Mouse (Mus musculus): ENCODE results near the gene Nrgn. TPM values are rescaled to one million over a fixed set of nuclear protein-coding genes. Genes with fewer than 3 reads are reported as not detected.

The Nrgn gene
- polyA plus RNA-seq (2015; fragmentation: Nextera tagmentation; extraction: Ambion mirVana), result 8.8 and 10.4 TPM in 2 replicates

- WGBS (ENCODE audit: insufficient replicate concordance), result 3% methylated on average over 31 of the region's 31 CpGs
- Histone ChIP-seq H3K4me1 (replicated peaks) (peaks cover 44% of the 10 kb centered on the region), H3K9ac (peak within 1 kb of the TSS; percentile 56), H3K27me3 (peaks cover 30% of the 10 kb centered on the region), H3K4me2 (peak within 1 kb of the TSS; percentile 80), H3K4me3 (replicated peaks) (peak within 1 kb of the TSS; percentile 58), H3K27ac (no peak within 1 kb of the TSS), H3K36me3 (no peaks in the 10 kb centered on the region), H3K9me3 (replicated peaks) (no peaks in the 10 kb centered on the region)
- peak; percentile 86 for ATAC-seq (ENCODE audit: low read depth)
- DNase-seq, result peak; percentile 63
These were observed at the start of gene Nrgn for GRCm38 (mm10) chr9:37552536-37553293. Gene Nrgn (minus strand): TSS chr9:37552904.

GRCm38 (mm10) chr9:37600538-37601205 is 48.0 kb upstream of the Nrgn start:
- 21% methylated on average over 2 of the region's 2 CpGs for WGBS (ENCODE audit: insufficient replicate concordance)
- Histone ChIP-seq H3K9ac (no peak overlapping the region), H3K4me2 (peak overlapping the region; percentile 26), H3K36me3 (no peaks in the 10 kb centered on the region), H3K4me3 (replicated peaks) (no peak overlapping the region), H3K27ac (peak overlapping the region; percentile 57), H3K9me3 (replicated peaks) (no peaks in the 10 kb centered on the region), H3K27me3 (no peaks in the 10 kb centered on the region), H3K4me1 (replicated peaks) (peaks cover 25% of the 10 kb centered on the region)
- ATAC-seq (ENCODE audit: low read depth) (peak; percentile 97), DNase-seq (peak; percentile 64)

GRCm38 (mm10) chr9:37598637-37599036 is 45.9 kb upstream of the Nrgn start:
- Histone ChIP-seq H3K9ac (no peak overlapping the region), H3K27ac (no peak overlapping the region), H3K4me3 (replicated peaks) (no peak overlapping the region), H3K27me3 (no peaks in the 10 kb centered on the region), H3K4me2 (no peak overlapping the region), H3K9me3 (replicated peaks) (no peaks in the 10 kb centered on the region), H3K4me1 (replicated peaks) (peaks cover 21% of the 10 kb centered on the region), H3K36me3 (no peaks in the 10 kb centered on the region)
- ATAC-seq (ENCODE audit: low read depth) (no peak), DNase-seq (no peak)
- WGBS (ENCODE audit: insufficient replicate concordance), result 68% methylated on average over 2 of the region's 2 CpGs

- H3K27ac ChIP-seq, result no peak overlapping the region
- DNase-seq (no peak), ATAC-seq (ENCODE audit: low read depth) (no peak)
- H3K27me3 ChIP-seq, result no peaks in the 10 kb centered on the region
- no peak overlapping the region for H3K4me3 ChIP-seq (replicated peaks)
- no peak overlapping the region for H3K9ac ChIP-seq
- H3K4me2 ChIP-seq, result no peak overlapping the region
- H3K36me3 ChIP-seq, result no peaks in the 10 kb centered on the region
- peaks cover 2% of the 10 kb centered on the region; the same call in 1 of the 2 replicates for H3K9me3 ChIP-seq (replicated peaks)
- WGBS (ENCODE audit: insufficient replicate concordance), result 53% methylated on average over 1 of the region's 1 CpGs
- peaks cover 20% of the 10 kb centered on the region for H3K4me1 ChIP-seq (replicated peaks)
These were observed 42.9 kb upstream of the Nrgn start for GRCm38 (mm10) chr9:37595570-37595969.

GRCm38 (mm10) chr9:37593690-37594089 is 41.0 kb upstream of the Nrgn start:
- no peak for ATAC-seq (ENCODE audit: low read depth)

GRCm38 (mm10) chr9:37592633-37593032 is 39.9 kb upstream of the Nrgn start:
- no peak for DNase-seq
- no peaks in the 10 kb centered on the region for H3K36me3 ChIP-seq
- H3K4me3 ChIP-seq (replicated peaks), result no peak overlapping the region
- H3K4me1 ChIP-seq (replicated peaks), result peaks cover 10% of the 10 kb centered on the region
- H3K9ac ChIP-seq, result no peak overlapping the region
- H3K9me3 ChIP-seq (replicated peaks), result peaks cover 2% of the 10 kb centered on the region; the same call in 1 of the 2 replicates
- no peak for ATAC-seq (ENCODE audit: low read depth)
- WGBS (ENCODE audit: insufficient replicate concordance), result 22% methylated on average over 6 of the region's 6 CpGs
- no peak overlapping the region for H3K27ac ChIP-seq
- no peaks in the 10 kb centered on the region for H3K27me3 ChIP-seq
- no peak overlapping the region for H3K4me2 ChIP-seq

More at GRCm38 (mm10) chr9:37593690-37594089, 41.0 kb upstream of the Nrgn start:
- Histone ChIP-seq H3K9me3 (replicated peaks) (peaks cover 2% of the 10 kb centered on the region; the same call in 1 of the 2 replicates), H3K4me2 (no peak overlapping the region), H3K4me1 (replicated peaks) (peaks cover 10% of the 10 kb centered on the region), H3K9ac (no peak overlapping the region), H3K36me3 (no peaks in the 10 kb centered on the region), H3K4me3 (replicated peaks) (no peak overlapping the region), H3K27me3 (no peaks in the 10 kb centered on the region), H3K27ac (no peak overlapping the region)
- DNase-seq, result no peak
- 82% methylated on average over 3 of the region's 3 CpGs for WGBS (ENCODE audit: insufficient replicate concordance)

- peaks cover 2% of the 10 kb centered on the region; the same call in 1 of the 2 replicates for H3K9me3 ChIP-seq (replicated peaks)
- DNase-seq (no peak), ATAC-seq (ENCODE audit: low read depth) (peak; percentile 48)
- H3K4me2 ChIP-seq, result no peak overlapping the region
- H3K9ac ChIP-seq, result no peak overlapping the region
- no peak overlapping the region for H3K27ac ChIP-seq
- H3K4me3 ChIP-seq (replicated peaks), result no peak overlapping the region
- no peaks in the 10 kb centered on the region for H3K27me3 ChIP-seq
- H3K36me3 ChIP-seq, result no peaks in the 10 kb centered on the region
- peaks cover 10% of the 10 kb centered on the region for H3K4me1 ChIP-seq (replicated peaks)
- WGBS (ENCODE audit: insufficient replicate concordance), result 23% methylated on average over 2 of the region's 2 CpGs
These were observed 39.3 kb upstream of the Nrgn start for GRCm38 (mm10) chr9:37592025-37592424.

- Histone ChIP-seq H3K4me3 (replicated peaks) (no peak overlapping the region), H3K36me3 (no peaks in the 10 kb centered on the region), H3K9ac (no peak overlapping the region), H3K9me3 (replicated peaks) (peaks cover 2% of the 10 kb centered on the region; the same call in 1 of the 2 replicates), H3K4me2 (no peak overlapping the region), H3K27ac (no peak overlapping the region), H3K4me1 (replicated peaks) (peaks cover 10% of the 10 kb centered on the region), H3K27me3 (no peaks in the 10 kb centered on the region)
- 67% methylated on average over 4 of the region's 4 CpGs for WGBS (ENCODE audit: insufficient replicate concordance)
- no peak for ATAC-seq (ENCODE audit: low read depth)
- DNase-seq, result no peak
These were observed 37.7 kb upstream of the Nrgn start for GRCm38 (mm10) chr9:37590381-37590780.

GRCm38 (mm10) chr9:37586718-37587117 is 34.0 kb upstream of the Nrgn start:
- H3K27ac ChIP-seq, result no peak overlapping the region
- no peak for ATAC-seq (ENCODE audit: low read depth)

GRCm38 (mm10) chr9:37583594-37583993 is 30.9 kb upstream of the Nrgn start:
- H3K4me2 ChIP-seq, result no peak overlapping the region
- ATAC-seq (ENCODE audit: low read depth), result no peak
- 71% methylated on average over 5 of the region's 5 CpGs for WGBS (ENCODE audit: insufficient replicate concordance)

More at GRCm38 (mm10) chr9:37586718-37587117, 34.0 kb upstream of the Nrgn start:
- H3K27me3 ChIP-seq, result no peaks in the 10 kb centered on the region
- 67% methylated on average over 4 of the region's 4 CpGs for WGBS (ENCODE audit: insufficient replicate concordance)
- H3K9ac ChIP-seq, result no peak overlapping the region
- no peaks in the 10 kb centered on the region for H3K4me1 ChIP-seq (replicated peaks)
- H3K4me3 ChIP-seq (replicated peaks), result no peak overlapping the region
- H3K36me3 ChIP-seq, result no peaks in the 10 kb centered on the region
- peaks cover 2% of the 10 kb centered on the region; the same call in 1 of the 2 replicates for H3K9me3 ChIP-seq (replicated peaks)
- no peak for DNase-seq
- H3K4me2 ChIP-seq, result no peak overlapping the region

GRCm38 (mm10) chr9:37576436-37576930 is 23.8 kb upstream of the Nrgn start:
- no peaks in the 10 kb centered on the region for H3K9me3 ChIP-seq (replicated peaks)
- H3K36me3 ChIP-seq, result no peaks in the 10 kb centered on the region
- DNase-seq (no peak), ATAC-seq (ENCODE audit: low read depth) (peak; percentile 34; the same call in 1 of the 2 replicates)
- no peak overlapping the region; the same call in 1 of the 2 replicates for H3K27ac ChIP-seq
- H3K9ac ChIP-seq, result no peak overlapping the region
- WGBS (ENCODE audit: insufficient replicate concordance), result 28% methylated on average over 14 of the region's 14 CpGs
- H3K4me1 ChIP-seq (replicated peaks), result peaks cover 27% of the 10 kb centered on the region
- H3K27me3 ChIP-seq, result no peaks in the 10 kb centered on the region
- H3K4me3 ChIP-seq (replicated peaks), result no peak overlapping the region
- peak overlapping the region; percentile 19 for H3K4me2 ChIP-seq

More at GRCm38 (mm10) chr9:37583594-37583993, 30.9 kb upstream of the Nrgn start:
- no peak for DNase-seq
- no peak overlapping the region for H3K27ac ChIP-seq
- no peak overlapping the region for H3K4me3 ChIP-seq (replicated peaks)
- H3K9ac ChIP-seq, result no peak overlapping the region
- H3K36me3 ChIP-seq, result no peaks in the 10 kb centered on the region
- H3K27me3 ChIP-seq, result no peaks in the 10 kb centered on the region
- H3K4me1 ChIP-seq (replicated peaks), result no peaks in the 10 kb centered on the region
- no peaks in the 10 kb centered on the region for H3K9me3 ChIP-seq (replicated peaks)
